Mouse (Mus musculus) liver, embryonic 15.5 days (tissue): ENCODE data around the gene Usp39. TPM values are rescaled to one million over a fixed set of nuclear protein-coding genes. Genes with fewer than 3 reads are reported as not detected.

Source experiments
- ATAC-seq: fragments of 200-750 bp; cut with Nextera tagmentation; 2 replicates; pipeline ENCODE4 v1.8.0; 2017; ENCODE audit warnings: moderate number of reproducible peaks, mild to moderate bottlenecking, moderate library complexity; ENCODE audit not compliant: insufficient read depth
- H3K27ac ChIP-seq: fragments of 300-500 bp; sonication (generic); replicated peaks from 2 replicates; pipeline ENCODE4 v1.5.1; 2015; ENCODE audit warnings: mild to moderate bottlenecking, inconsistent platforms
- H3K27me3 ChIP-seq: fragments of 300-500 bp; sonication (generic); 2 replicates; pipeline ENCODE4 v1.6.1; 2015; ENCODE audit warnings: mild to moderate bottlenecking, inconsistent platforms
- H3K36me3 ChIP-seq: fragments of 300-500 bp; sonication (generic); replicated peaks from 2 replicates; pipeline ENCODE4 v1.6.1; 2015; ENCODE audit warnings: moderate library complexity, mild to moderate bottlenecking, inconsistent platforms
- H3K4me1 ChIP-seq: fragments of 300-500 bp; sonication (generic); replicated peaks from 2 replicates; pipeline ENCODE4 v1.6.1; 2015; ENCODE audit warnings: inconsistent platforms
- H3K4me2 ChIP-seq: fragments of 300-500 bp; sonication (generic); 2 replicates; pipeline ENCODE4 v1.6.1; 2015; ENCODE audit warnings: moderate library complexity, mild to moderate bottlenecking, inconsistent platforms
- H3K4me3 ChIP-seq: fragments of 300-500 bp; sonication (generic); replicated peaks from 2 replicates; pipeline ENCODE4 v1.5.1; 2015; ENCODE audit warnings: mild to moderate bottlenecking, inconsistent platforms
- H3K9ac ChIP-seq: fragments of 300-500 bp; sonication (generic); 2 replicates; pipeline ENCODE4 v1.6.1; 2015; ENCODE audit warnings: moderate library complexity, mild to moderate bottlenecking, inconsistent platforms
- H3K9me3 ChIP-seq: fragments of 300-500 bp; sonication (generic); replicated peaks from 2 replicates; pipeline ENCODE4 v1.6.1; 2016; ENCODE audit warnings: inconsistent platforms
- WGBS: fragments of 180-500 bp; shearing (Covaris S2); methylation state at CpG from one replicate; pipeline ENCODE4 v1.1.7; 2015; ENCODE audit warnings: mixed read lengths; ENCODE audit not compliant: insufficient replicate concordance; 5-methylcytosine and 5-hydroxymethylcytosine counted together
- polyA plus RNA-seq: library from polyadenylated mRNA; unstranded; fragments of >200 nt; fragmentation: Nextera tagmentation; extraction: Ambion mirVana; gene quantifications from 2 replicates; pipeline ENCODE4 v1.2.1, GENCODE M21; 2015

Usp39 gene
- polyA plus RNA-seq, 1 experiment from 2014 or later, result 38.7 TPM

DNA sequence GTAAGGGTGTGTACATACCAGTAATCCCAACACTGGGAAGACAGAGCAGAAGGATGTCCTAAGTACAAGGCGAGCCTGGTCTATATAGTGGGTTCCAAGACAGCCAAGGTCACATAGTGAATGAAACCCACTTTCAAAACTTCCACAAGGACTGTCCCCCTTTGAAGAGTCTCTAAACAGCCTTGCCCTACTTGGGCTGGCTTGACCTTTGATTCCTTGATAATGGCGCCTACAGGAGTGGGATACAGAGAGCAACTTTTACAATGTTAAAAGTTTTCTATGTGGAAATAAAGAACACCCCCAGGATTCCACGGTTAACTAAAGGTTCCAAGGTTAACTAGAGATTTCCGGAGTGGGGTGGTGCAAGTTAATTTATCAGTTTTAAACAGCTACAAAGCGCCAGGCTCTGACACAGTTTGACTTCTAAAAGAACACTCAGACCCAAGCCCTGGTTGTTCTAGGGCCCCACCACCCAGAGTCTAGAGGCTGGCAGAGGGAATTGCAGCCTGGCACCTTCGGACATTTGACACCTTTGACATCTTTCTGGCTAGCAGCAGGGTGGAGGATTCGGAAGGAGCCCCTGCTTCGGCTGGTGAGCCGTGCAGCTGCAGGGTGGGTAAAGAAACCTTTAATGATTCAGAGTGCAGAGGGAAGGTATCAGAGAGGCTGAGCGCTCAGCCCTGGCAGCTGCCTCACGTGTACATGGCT, 15.1 kb upstream of the Usp39 start:
- ATAC-seq, result no peak
- H3K4me3 ChIP-seq, result peak overlapping the region; percentile 70
- WGBS, result 76% methylated on average over 11 of the region's 11 CpGs
- peak overlapping the region; percentile 91 for H3K27ac ChIP-seq
- H3K9me3 ChIP-seq, result no peaks in the 10 kb centered on the region
- peaks cover 83% of the 10 kb centered on the region for H3K4me1 ChIP-seq
- H3K9ac ChIP-seq, result no peak overlapping the region
- H3K4me2 ChIP-seq, result peak overlapping the region; percentile 79
- peaks cover 44% of the 10 kb centered on the region for H3K36me3 ChIP-seq
- peaks cover 24% of the 10 kb centered on the region for H3K27me3 ChIP-seq

DNA sequence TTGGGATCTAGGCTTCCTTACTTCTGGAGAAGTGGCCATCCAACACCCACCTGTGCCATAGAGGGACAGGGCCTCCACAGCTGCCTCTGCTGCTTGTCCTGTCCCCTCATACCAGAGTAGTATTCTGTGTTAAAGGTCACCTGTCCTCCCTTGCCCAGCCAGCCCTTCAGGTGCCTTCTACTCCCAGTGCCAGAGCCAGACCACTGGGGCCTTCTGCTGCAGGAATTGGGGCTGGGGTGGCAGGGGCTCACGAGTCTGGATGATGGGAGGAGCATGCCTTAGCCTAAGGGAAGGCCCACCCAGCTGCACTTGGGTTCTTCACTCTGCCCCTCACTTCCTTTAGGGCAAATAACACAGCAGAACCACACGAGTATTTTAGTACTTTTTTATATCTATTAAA, 14.4 kb upstream of the Usp39 start:
- 72% methylated on average over 2 of the region's 2 CpGs for WGBS
- no peak for ATAC-seq
- no peak overlapping the region for H3K4me3 ChIP-seq
- H3K36me3 ChIP-seq, result peaks cover 44% of the 10 kb centered on the region
- H3K9me3 ChIP-seq, result no peaks in the 10 kb centered on the region
- peaks cover 89% of the 10 kb centered on the region for H3K4me1 ChIP-seq
- H3K27me3 ChIP-seq, result peaks cover 31% of the 10 kb centered on the region
- no peak overlapping the region for H3K4me2 ChIP-seq
- no peak overlapping the region for H3K27ac ChIP-seq
- no peak overlapping the region for H3K9ac ChIP-seq

DNA sequence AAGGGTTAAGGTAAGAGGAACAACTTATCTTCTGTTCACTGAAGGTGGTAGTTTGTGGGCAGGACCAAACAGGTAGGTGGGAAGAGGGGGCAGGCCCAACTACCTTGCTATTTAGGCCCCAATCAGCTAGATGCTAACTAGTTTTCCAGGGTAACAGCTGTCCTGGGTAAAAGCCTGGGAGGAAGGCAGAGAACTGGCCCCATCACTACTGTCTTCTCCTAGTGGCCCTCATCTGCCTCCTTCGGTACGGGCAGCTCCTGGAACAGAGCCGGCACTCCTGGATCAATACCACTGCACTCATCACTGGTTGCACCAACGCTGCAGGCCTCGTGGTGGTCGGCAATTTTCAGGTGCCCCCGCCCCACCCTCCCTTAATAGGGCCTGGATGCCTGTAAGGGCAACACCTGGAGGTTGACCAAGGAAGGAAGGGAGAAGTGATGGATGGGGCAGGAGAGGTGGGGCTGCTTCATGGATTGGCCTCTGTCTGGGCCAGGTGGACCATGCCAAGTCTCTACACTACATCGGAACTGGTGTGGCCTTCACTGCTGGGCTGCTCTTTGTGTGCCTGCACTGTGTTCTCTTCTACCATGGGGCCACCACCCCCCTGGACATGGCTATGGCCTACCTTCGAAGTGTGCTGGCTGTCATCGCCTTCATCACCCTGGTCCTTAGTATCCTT, 13.2 kb upstream of the Usp39 start:
- Histone ChIP-seq H3K9ac (no peak overlapping the region), H3K9me3 (no peaks in the 10 kb centered on the region), H3K4me2 (peak overlapping the region; percentile 71), H3K4me3 (no peak overlapping the region), H3K4me1 (peaks cover 82% of the 10 kb centered on the region), H3K27ac (no peak overlapping the region), H3K36me3 (peaks cover 44% of the 10 kb centered on the region), H3K27me3 (peaks cover 42% of the 10 kb centered on the region)
- ATAC-seq, result no peak
- WGBS, result 81% methylated on average over 10 of the region's 10 CpGs

DNA sequence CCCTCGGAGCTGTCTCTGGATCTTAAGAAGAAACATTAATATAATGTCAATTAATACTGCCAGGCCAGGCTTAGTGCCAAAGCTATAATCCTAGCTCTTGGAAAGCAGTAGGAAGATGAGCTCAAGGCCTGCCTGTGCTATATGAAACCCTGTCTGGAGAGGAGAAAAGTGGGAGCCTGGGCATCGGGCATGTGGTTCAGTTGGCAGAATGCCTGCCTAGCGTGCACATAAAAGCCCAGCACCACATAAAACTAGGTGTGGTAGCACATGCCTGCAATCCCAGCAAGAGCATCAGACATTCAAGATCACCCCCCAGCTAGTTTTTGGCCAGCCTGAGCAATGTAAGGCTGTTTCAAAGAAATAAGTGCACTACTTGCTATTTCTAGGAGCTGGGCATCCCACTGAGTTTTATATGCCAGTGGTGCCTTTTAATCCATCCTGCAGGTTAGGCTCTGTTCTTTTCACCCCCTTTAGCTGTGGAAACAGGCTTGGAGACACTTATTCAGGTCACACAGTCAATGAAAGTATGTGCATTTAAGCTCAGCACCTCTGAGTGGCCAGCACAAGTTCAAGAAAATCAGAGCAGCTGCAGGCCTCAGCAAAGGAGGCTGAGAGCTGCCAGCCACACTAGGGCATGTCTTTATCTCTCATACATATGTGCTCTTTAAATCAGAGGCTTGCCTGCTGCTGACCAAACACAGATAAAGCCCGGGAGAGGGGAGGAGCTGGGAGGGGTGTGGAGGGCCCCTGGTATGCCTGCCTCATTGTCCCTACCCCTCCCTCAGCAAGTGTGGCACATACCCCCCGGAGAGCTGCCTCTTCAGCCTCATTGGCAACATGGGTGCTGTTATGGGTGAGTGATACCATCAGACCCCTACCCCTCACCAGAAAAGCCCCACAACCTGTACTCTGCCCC, 12.4 kb upstream of the Usp39 start:
- Histone ChIP-seq H3K9ac (no peak overlapping the region), H3K36me3 (peaks cover 44% of the 10 kb centered on the region), H3K27me3 (peaks cover 45% of the 10 kb centered on the region), H3K4me1 (peaks cover 79% of the 10 kb centered on the region), H3K9me3 (no peaks in the 10 kb centered on the region), H3K27ac (no peak overlapping the region), H3K4me2 (peak overlapping the region; percentile 71), H3K4me3 (no peak overlapping the region)
- WGBS, result 50% methylated on average over 5 of the region's 5 CpGs
- peak; percentile 20 for ATAC-seq

DNA sequence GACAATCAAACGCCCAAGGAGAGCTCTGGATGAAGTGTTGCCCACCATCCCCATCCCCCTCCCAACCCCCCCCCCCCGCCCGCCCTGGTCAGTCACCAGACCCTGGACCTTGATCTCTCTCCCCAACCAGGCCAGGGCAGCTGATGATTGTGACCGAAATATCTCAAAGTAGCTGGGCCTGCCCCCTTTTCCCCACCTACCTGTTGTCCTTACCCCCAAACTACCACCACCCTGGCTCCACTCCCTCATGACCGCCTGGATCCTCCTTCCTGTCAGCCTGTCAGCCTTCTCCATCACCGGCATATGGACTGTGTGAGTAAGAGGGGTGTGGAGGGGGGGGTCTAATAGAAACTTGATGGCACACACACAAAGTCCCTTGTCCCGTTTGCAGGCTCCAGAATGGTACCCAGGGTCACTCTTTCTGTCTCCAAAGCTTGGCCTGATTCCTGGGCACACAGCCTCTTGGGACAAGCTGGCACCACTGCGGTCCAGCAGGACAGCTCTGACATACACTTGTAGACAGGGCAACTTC, 11.1 kb upstream of the Usp39 start:
- H3K27me3 ChIP-seq, result peaks cover 45% of the 10 kb centered on the region
- H3K36me3 ChIP-seq, result peaks cover 45% of the 10 kb centered on the region
- H3K4me2 ChIP-seq, result peak overlapping the region; percentile 71
- peak; percentile 4; the same call in 1 of the 2 replicates for ATAC-seq
- H3K4me3 ChIP-seq, result peak overlapping the region; percentile 59
- peak overlapping the region; percentile 52; the same call in 1 of the 2 replicates for H3K9ac ChIP-seq
- 53% methylated on average over 8 of the region's 8 CpGs for WGBS
- H3K4me1 ChIP-seq, result peaks cover 84% of the 10 kb centered on the region
- peak overlapping the region; percentile 61; the same call in 1 of the 2 replicates for H3K27ac ChIP-seq
- H3K9me3 ChIP-seq, result no peaks in the 10 kb centered on the region

DNA sequence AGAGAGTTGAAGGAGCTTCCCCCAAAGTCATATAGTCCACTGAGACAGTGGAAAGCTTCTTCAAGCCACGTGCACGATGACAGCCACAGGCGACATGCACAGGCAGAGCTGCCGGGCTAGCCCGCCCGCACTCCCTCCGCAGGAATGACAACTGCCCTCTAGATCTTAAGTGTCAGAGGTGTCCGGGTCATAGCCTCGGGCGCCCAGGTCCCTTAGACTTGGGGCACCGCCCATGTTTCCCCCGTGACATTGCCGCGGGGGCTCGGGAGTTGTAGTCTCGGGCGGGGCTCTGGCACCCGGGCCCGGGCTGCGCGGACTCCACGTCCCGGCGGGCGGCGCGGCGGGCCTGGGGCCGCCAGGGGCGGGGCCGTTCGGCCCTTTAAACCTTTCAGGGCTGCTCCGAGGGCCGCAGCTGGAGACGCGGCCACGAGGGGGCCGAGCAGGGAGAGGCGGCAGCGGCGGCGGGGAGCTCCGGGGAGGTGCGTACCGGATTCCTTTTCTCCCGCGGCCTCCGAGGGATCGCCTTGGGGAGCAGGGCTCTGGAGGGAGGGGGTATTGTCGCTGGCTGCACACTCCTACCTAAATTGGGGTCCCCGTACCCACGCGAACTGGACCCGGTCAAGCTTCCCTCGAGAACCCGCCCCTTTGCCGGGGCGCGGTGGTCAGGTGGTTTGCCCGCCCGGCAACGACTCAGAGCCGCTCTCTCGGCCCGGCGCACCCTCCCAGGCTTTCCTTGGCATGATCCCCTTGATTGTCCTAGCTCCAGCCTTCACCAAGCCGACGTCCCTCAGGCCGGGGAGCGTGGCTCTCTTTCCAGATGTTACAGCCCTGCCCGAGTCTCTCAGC, 10.3 kb upstream of the Usp39 start, which contains the start of gene Tmem150a:
Gene Tmem150a, plus strand, starts transcription at position 382 of the 846 bp plus-strand sequence.
- 1% methylated on average over 71 of the region's 71 CpGs for WGBS
- Histone ChIP-seq H3K9me3 (no peaks in the 10 kb centered on the region), H3K4me2 (peak within 1 kb of the TSS; percentile 71), H3K27ac (peak within 1 kb of the TSS; percentile 61), H3K27me3 (peaks cover 45% of the 10 kb centered on the region), H3K36me3 (peaks cover 45% of the 10 kb centered on the region), H3K4me3 (peak within 1 kb of the TSS; percentile 59), H3K4me1 (peaks cover 84% of the 10 kb centered on the region), H3K9ac (peak within 1 kb of the TSS; percentile 52)
- peak; percentile 66 for ATAC-seq

DNA sequence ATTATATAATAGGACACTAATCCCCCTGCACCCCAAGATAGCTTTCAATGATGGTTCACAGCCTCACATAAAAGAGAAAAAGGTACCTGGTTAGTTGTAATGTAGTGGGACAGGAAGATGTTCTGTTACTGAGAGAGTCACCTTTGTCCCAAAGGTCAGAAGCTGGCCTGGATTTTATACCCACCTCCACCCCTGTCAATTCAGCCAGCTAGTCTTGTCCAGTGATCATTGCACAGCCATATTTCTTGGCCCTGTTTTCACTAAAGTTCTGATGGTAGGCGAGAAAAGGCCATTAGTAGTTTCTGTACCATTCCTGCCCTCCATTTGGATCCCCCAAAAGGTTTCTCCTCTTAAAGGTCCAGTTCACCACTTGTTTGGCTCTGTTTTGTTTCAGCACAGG, 9.0 kb upstream of the Usp39 start:
- 43% methylated on average over 1 of the region's 1 CpGs for WGBS
- Histone ChIP-seq H3K27me3 (peaks cover 45% of the 10 kb centered on the region), H3K27ac (peak overlapping the region; percentile 16; the same call in 1 of the 2 replicates), H3K9ac (no peak overlapping the region), H3K4me3 (no peak overlapping the region), H3K4me1 (peaks cover 84% of the 10 kb centered on the region), H3K9me3 (no peaks in the 10 kb centered on the region), H3K4me2 (no peak overlapping the region), H3K36me3 (peaks cover 45% of the 10 kb centered on the region)
- no peak for ATAC-seq

DNA sequence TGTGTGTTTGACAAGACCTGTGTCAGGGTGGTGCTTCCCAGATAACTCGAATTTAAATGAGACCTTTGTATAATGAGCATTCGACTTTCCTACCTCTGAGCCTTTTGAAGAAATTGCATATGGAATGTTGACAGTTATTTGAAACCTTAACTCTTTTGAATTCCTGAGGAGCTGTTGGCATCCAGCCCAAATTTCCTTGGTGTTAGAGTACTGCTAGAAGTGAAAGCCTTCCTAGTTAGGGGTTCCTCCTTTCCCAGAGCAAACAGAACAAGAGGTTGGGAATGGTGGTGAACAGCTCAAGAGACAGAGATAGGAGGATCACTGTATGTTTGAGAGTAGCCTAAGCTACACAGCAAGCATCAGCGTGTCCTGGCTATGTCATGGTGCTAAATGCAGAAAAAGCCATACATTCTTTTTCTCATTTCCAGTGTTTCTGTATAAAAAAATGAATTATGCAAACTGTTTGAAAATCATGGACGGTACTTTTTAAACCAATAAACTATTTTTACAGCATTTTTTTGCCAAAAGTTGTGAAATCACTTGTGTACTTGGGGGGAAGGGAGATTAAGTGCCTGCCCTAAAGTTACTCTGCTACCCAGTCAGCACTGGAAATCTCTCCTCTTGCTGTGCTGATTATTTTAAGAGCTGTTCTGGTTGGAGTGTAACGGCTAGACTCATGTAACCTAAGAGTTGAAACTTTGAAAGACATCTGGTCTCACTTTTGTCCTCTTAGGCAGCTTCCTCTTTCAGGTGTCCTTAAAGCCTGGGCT, 7.8 kb upstream of the Usp39 start:
- no peak for ATAC-seq
- no peak overlapping the region for H3K9ac ChIP-seq
- 54% methylated on average over 5 of the region's 5 CpGs for WGBS

DNA sequence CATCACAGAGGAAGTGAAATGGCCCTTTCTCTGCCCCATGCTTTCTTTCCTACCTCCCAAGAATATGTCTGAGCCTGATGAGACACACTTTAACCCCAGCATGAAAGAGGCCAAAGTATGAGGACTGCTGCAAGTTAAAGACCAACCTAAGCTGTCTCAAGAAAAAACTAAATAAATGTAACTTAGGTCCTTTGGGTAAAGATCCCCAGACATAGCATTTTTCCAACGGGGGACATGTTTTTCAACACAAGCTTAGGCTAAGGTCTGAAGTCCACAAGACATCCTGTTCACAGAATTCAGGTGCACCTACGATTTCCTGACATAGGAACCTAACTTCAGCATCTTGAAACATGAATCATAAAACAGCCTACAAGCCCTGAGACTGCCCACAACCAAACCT, 5.2 kb upstream of the Usp39 start:
- no peak for ATAC-seq
- Histone ChIP-seq H3K27me3 (peaks cover 22% of the 10 kb centered on the region), H3K36me3 (peaks cover 32% of the 10 kb centered on the region), H3K9me3 (no peaks in the 10 kb centered on the region), H3K4me2 (no peak overlapping the region), H3K4me1 (peaks cover 80% of the 10 kb centered on the region), H3K9ac (no peak overlapping the region), H3K27ac (0 out of 2 replicates have a peak overlapping the region, but pooled peaks have one; percentile 14), H3K4me3 (no peak overlapping the region)
- 70% methylated on average over 2 of the region's 2 CpGs for WGBS

More for the DNA sequence above, 7.8 kb upstream of the Usp39 start:
- Histone ChIP-seq H3K4me2 (peak overlapping the region; percentile 2; the same call in 1 of the 2 replicates), H3K36me3 (peaks cover 43% of the 10 kb centered on the region), H3K27me3 (peaks cover 45% of the 10 kb centered on the region), H3K4me1 (peaks cover 84% of the 10 kb centered on the region), H3K27ac (peak overlapping the region; percentile 56), H3K9me3 (no peaks in the 10 kb centered on the region), H3K4me3 (no peak overlapping the region)
